Mouse (Mus musculus) myocyte (in vitro differentiated cells): ENCODE measurements around the gene Prkn. TPM values are rescaled to one million over a fixed set of nuclear protein-coding genes. Genes with fewer than 3 reads are reported as not detected.

Experiments
- H3K27me3 ChIP-seq: one replicate; pipeline ENCODE4 v1.6.1; 2011; ENCODE audit not compliant: control insufficient read depth, insufficient read depth, insufficient read length
- H3K36me3 ChIP-seq: one replicate; pipeline ENCODE4 v1.6.1; 2011; ENCODE audit not compliant: control insufficient read depth, insufficient read depth
- H3K4me2 ChIP-seq: one replicate; pipeline ENCODE4 v1.6.1; 2011; ENCODE audit warnings: low read depth, control low read depth
- H3K4me3 ChIP-seq: one replicate; pipeline ENCODE4 v1.5.1; 2011; ENCODE audit warnings: mild to moderate bottlenecking, control low read depth, moderate library complexity
- H3K79me2 ChIP-seq: one replicate; pipeline ENCODE4 v1.6.1; 2011; ENCODE audit not compliant: control insufficient read depth, insufficient read depth
- H3ac ChIP-seq: one replicate; pipeline ENCODE4 v1.6.1; 2011; ENCODE audit not compliant: control insufficient read depth, insufficient read length
- CEBPB ChIP-seq: IDR thresholded peaks from 2 replicates; pipeline ENCODE4 v1.6.1; 2011; ENCODE audit warnings: mild to moderate bottlenecking, moderate library complexity; ENCODE audit not compliant: poor library complexity, insufficient read depth, severe bottlenecking
- E2F4 ChIP-seq: IDR thresholded peaks from one replicate; pipeline ENCODE4 v1.6.1; 2011; ENCODE audit warnings: mild to moderate bottlenecking, control low read depth, moderate library complexity; ENCODE audit not compliant: insufficient read depth
- MAX ChIP-seq: IDR thresholded peaks from one replicate; pipeline ENCODE4 v1.6.1; 2011; ENCODE audit warnings: low read depth, mild to moderate bottlenecking, control low read depth
- MYOD1 ChIP-seq, 3 experiments: IDR thresholded peaks; one replicate each; pipeline ENCODE4 v1.6.1; 2011; ENCODE audit warnings: control low read depth in 2 of 3, low read depth in 2 of 3, mild to moderate bottlenecking in 2 of 3, moderate library complexity in 1 of 3; ENCODE audit not compliant: insufficient read length in 2 of 3, control insufficient read depth in 1 of 3
- MYOG ChIP-seq, 3 experiments: IDR thresholded peaks; one replicate each; pipeline ENCODE4 v1.6.1; 2011; ENCODE audit warnings: control low read depth in 2 of 3, low read depth in 2 of 3, mild to moderate bottlenecking in 2 of 3; ENCODE audit not compliant: insufficient read length in 2 of 3, control insufficient read depth in 1 of 3, insufficient read depth in 1 of 3
- POLR2A ChIP-seq: IDR thresholded peaks from one replicate; pipeline ENCODE4 v1.6.1; 2011; ENCODE audit warnings: low read depth, mild to moderate bottlenecking, control low read depth, moderate library complexity; ENCODE audit not compliant: insufficient read length
- POLR2AphosphoS2 ChIP-seq: IDR thresholded peaks from one replicate; pipeline ENCODE4 v1.6.1; 2011; ENCODE audit warnings: low read depth, control low read depth; ENCODE audit not compliant: insufficient read length
- REST ChIP-seq: IDR thresholded peaks from one replicate; pipeline ENCODE4 v1.6.1; 2011; ENCODE audit warnings: mild to moderate bottlenecking, control low read depth, moderate library complexity; ENCODE audit not compliant: insufficient read depth, insufficient read length
- SRF ChIP-seq: IDR thresholded peaks from one replicate; pipeline ENCODE4 v1.6.1; 2011; ENCODE audit warnings: low read depth; ENCODE audit not compliant: control insufficient read depth, insufficient read length
- TCF12 ChIP-seq: IDR thresholded peaks from one replicate; pipeline ENCODE4 v1.6.1; 2011; ENCODE audit warnings: mild to moderate bottlenecking, control low read depth; ENCODE audit not compliant: poor library complexity, insufficient read depth, severe bottlenecking
- TCF3 ChIP-seq: IDR thresholded peaks from one replicate; pipeline ENCODE4 v1.6.1; 2011; ENCODE audit warnings: low read depth, control low read depth; ENCODE audit not compliant: insufficient read length
- USF1 ChIP-seq: IDR thresholded peaks from one replicate; pipeline ENCODE4 v1.6.1; 2011; ENCODE audit warnings: low read depth, mild to moderate bottlenecking, control low read depth, moderate library complexity
- polyA plus RNA-seq: library from polyadenylated mRNA; unstranded; fragments of >200 nt; fragmentation: generic; extraction: Trizol; gene quantifications from one replicate; pipeline ENCODE4 v1.2.1, GENCODE M21; 2012; ENCODE audit warnings: missing spikeins

Gene Prkn
- polyA plus RNA-seq, 1 experiment = 0.26 TPM

GRCm38 (mm10) chr17:11314163-11314562, 474.0 kb downstream of the Prkn start:
- H3K27me3 ChIP-seq = no peaks in the 10 kb centered on the region
- TF ChIP-seq TCF12 = no peak
- no peak for TF ChIP-seq POLR2AphosphoS2
- TF ChIP-seq E2F4 = no peak
- no peak for TF ChIP-seq POLR2A
- TF ChIP-seq SRF = no peak
- no peak for TF ChIP-seq REST
- no peak for TF ChIP-seq USF1
- no peak for TF ChIP-seq CEBPB
- no peak for TF ChIP-seq MYOG (IDR thresholded peaks at IDR 0.05; ENCODE audit: control insufficient read depth in 1 of 3, insufficient read depth in 1 of 3, insufficient read length in 2 of 3, low read depth in 2 of 3)
- no peak for TF ChIP-seq MAX
- no peak for TF ChIP-seq MYOD1 (IDR thresholded peaks at IDR 0.05; ENCODE audit: control insufficient read depth in 1 of 3, insufficient read length in 2 of 3, low read depth in 2 of 3)
- no peak for TF ChIP-seq TCF3
- H3K79me2 ChIP-seq = no peaks in the 10 kb centered on the region
- H3ac ChIP-seq = no peak overlapping the region
- H3K36me3 ChIP-seq = no peaks in the 10 kb centered on the region
- no peak overlapping the region for H3K4me2 ChIP-seq
- no peak overlapping the region for H3K4me3 ChIP-seq

DNA sequence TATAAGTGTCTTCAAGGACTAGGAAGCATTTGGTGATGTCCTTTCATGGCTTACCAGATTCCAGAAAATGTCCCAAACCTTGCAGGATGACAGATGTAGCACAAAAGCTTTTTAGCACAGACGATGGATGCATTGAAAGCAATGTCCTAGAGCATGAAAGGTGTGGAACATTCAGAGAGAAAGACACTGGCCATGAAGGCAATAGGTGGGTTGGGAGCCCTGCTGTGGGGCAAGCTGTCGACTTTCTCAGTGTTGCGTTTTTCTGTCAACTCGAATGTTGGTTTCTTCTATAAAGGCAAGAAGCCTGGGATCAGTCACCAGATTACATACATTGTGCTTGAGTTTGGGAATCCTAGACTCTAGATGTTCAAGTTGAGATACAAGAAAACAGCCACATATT, 475.5 kb downstream of the Prkn start:
- Histone ChIP-seq H3K79me2 (no peaks in the 10 kb centered on the region), H3K4me3 (no peak overlapping the region), H3K27me3 (no peaks in the 10 kb centered on the region), H3ac (no peak overlapping the region), H3K36me3 (no peaks in the 10 kb centered on the region), H3K4me2 (no peak overlapping the region)
- TF ChIP-seq TCF12 (no peak), MYOG (IDR thresholded peaks at IDR 0.05; ENCODE audit: control insufficient read depth in 1 of 3, insufficient read depth in 1 of 3, insufficient read length in 2 of 3, low read depth in 2 of 3) (no peak), USF1 (no peak), MYOD1 (IDR thresholded peaks at IDR 0.05; ENCODE audit: control insufficient read depth in 1 of 3, insufficient read length in 2 of 3, low read depth in 2 of 3) (no peak), REST (no peak), CEBPB (no peak), MAX (no peak), SRF (no peak)

DNA sequence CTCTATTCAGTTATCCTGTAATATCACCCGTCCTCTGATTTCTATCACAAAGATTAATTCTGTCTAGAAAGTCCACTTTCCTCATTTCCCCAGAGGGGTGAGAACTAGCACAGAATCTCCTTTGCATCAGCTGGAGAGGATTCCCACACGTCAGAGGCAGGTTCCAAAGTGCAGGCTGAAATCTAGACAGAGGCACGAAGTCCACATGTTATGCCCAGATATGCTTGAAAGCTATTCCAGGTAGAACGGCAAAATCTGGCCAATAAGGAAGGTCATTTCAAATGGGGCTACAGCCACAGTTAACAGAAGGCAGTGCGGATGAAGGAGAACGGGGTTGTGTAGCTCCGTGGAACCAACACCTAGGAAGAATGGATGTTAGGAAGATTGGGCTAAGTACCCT, 478.8 kb downstream of the Prkn start:
- no peak overlapping the region for H3K4me3 ChIP-seq
- no peaks in the 10 kb centered on the region for H3K27me3 ChIP-seq
- H3K36me3 ChIP-seq = no peaks in the 10 kb centered on the region
- no peaks in the 10 kb centered on the region for H3K79me2 ChIP-seq
- H3ac ChIP-seq = no peak overlapping the region
- no peak for TF ChIP-seq E2F4
- no peak for TF ChIP-seq MYOD1 (IDR thresholded peaks at IDR 0.05; ENCODE audit: control insufficient read depth in 1 of 3, insufficient read length in 2 of 3, low read depth in 2 of 3)
- TF ChIP-seq POLR2AphosphoS2 = no peak
- no peak for TF ChIP-seq MAX
- TF ChIP-seq TCF12 = no peak
- TF ChIP-seq REST = no peak
- TF ChIP-seq SRF = no peak
- TF ChIP-seq TCF3 = no peak
- TF ChIP-seq USF1 = no peak
- no peak for TF ChIP-seq POLR2A
- TF ChIP-seq MYOG (IDR thresholded peaks at IDR 0.05; ENCODE audit: control insufficient read depth in 1 of 3, insufficient read depth in 1 of 3, insufficient read length in 2 of 3, low read depth in 2 of 3) = no peak
- TF ChIP-seq CEBPB = no peak
- no peak overlapping the region for H3K4me2 ChIP-seq

- no peaks in the 10 kb centered on the region for H3K36me3 ChIP-seq
- no peak for TF ChIP-seq USF1
- TF ChIP-seq TCF12 = no peak
- TF ChIP-seq POLR2AphosphoS2 = no peak
- TF ChIP-seq MAX = no peak
- TF ChIP-seq TCF3 = no peak
- no peak for TF ChIP-seq MYOD1 (IDR thresholded peaks at IDR 0.05; ENCODE audit: control insufficient read depth in 1 of 3, insufficient read length in 2 of 3, low read depth in 2 of 3)
- no peak for TF ChIP-seq MYOG (IDR thresholded peaks at IDR 0.05; ENCODE audit: control insufficient read depth in 1 of 3, insufficient read depth in 1 of 3, insufficient read length in 2 of 3, low read depth in 2 of 3)
- no peak for TF ChIP-seq E2F4
- no peak for TF ChIP-seq CEBPB
- no peak for TF ChIP-seq SRF
- no peak for TF ChIP-seq REST
- TF ChIP-seq POLR2A = no peak
- H3K4me3 ChIP-seq = no peak overlapping the region
- H3ac ChIP-seq = no peak overlapping the region
- H3K79me2 ChIP-seq = no peaks in the 10 kb centered on the region
- H3K4me2 ChIP-seq = no peak overlapping the region
- H3K27me3 ChIP-seq = no peaks in the 10 kb centered on the region
Observed at GRCm38 (mm10) chr17:11319666-11320360, 479.6 kb downstream of the Prkn start.
